Mouse (Mus musculus) spleen, postnatal 14 days (tissue): ENCODE measurements at regions not wholly inside any gene's neighbourhood (a gene's known extent, or its start where the extent isn't known, plus 50 kb on each side); places are given as distances from the start of the nearest gene placed in this dataset.
A peak's percentile ranks its signal among the peaks of the same experiment; 100 is the strongest.
"Not testable (repeated sequence)": the region's sequence is repeated elsewhere in the genome, so short reads cannot be mapped to it uniquely, and the experiment has no call there.

Experiments used
- DNase-seq, 2 experiments: peaks; one replicate each; pipeline ENCODE4 v3.0.0; 2021 to 2022; ENCODE audit warnings: low spot score in 2 of 2

DNA sequence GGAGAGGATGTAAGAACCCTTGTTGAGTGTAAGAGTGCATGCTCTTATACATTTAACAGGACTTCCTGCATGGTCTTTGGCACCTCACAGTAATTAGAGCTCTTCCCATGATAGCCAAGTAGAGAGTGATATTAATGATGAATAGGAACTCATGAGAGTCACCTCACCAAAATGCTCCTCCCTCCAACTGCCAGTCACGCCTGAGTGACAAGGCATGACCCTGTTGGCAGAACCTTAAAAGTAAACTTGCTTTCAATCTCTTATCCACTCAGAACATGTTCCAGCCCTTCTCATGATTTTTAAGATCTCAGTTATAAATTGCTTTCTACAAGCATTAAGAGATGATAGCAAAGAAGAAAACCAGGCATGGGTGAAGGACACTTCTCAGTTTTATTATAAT is 291.8 kb downstream of the Tox3 start:
- DNase-seq = no peak

GRCm38 (mm10) chr8:90046779-90047178 is 301.4 kb downstream of the Tox3 start:
- no peak for DNase-seq

- no peak for DNase-seq
These were observed 311.7 kb downstream of the Tox3 start for GRCm38 (mm10) chr8:90036436-90036835.

GRCm38 (mm10) chr8:90032572-90032971 is 315.6 kb downstream of the Tox3 start:
- DNase-seq = no peak

DNA sequence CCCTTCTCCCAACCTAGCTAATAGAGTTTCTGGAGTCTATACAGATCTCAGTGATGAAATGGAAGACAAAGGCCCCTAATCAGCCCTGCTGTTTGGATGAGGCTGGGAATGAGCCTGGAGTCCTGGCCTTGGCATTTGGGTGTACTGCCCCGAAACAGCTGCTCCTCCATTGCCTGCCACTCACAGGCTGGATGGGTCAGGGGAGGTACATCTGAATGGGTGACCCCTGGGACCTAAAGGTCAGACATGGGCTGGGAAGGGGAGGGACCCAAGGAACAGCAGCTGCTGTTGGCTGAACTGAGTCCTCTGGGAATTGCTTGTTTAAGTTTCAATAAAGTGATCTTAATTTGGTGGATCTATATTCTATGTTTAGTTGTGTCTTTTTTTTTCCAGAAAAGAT is 316.9 kb downstream of the Tox3 start:
- DNase-seq = no peak

- DNase-seq = not testable (repeated sequence)
These were observed 330.2 kb downstream of the Tox3 start for GRCm38 (mm10) chr8:90017958-90018357.

- no peak for DNase-seq
These were observed 334.4 kb downstream of the Tox3 start for GRCm38 (mm10) chr8:90013755-90014154.

GRCm38 (mm10) chr8:90011682-90012409 is 336.3 kb downstream of the Tox3 start:
- DNase-seq = no peak

GRCm38 (mm10) chr8:90009431-90009830 is 338.7 kb downstream of the Tox3 start:
- no peak for DNase-seq

DNA sequence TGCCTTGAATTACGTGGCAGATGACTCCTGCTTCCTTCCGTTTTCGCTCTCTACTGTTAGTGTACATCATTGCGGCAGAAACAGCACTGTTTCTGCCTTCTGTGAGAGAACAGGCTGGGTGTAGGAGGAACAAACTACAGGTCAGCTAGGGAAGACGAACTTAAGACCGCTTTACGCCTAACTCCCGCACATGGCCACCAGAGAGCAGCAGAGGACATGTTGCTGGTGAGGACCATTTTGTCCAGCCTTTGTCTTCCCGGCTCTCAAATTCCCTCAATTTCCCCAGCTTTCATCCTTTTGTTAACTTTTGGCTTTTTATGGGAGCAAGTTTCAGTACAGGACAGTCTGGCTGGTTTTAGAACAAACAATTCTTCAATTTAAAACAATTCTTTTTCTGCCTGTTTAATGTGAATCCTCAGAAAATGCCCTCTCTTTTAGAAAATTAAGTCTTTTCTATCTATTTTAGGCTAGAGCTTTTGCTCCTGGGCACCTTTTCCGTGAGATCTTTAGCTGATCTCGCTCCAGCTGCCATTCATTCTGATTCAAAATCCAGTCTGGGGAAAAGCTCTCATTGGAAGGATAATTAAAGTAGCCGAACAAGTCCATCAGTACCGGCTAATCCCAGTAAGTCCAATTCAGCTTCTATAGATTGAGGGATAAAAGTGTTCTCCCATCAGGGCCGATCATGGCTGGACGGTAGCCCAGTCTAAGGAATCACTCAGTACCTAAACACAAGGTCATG is 347.1 kb downstream of the Tox3 start:
- peak in 1 of 2 experiments; percentile 30 for DNase-seq

DNA sequence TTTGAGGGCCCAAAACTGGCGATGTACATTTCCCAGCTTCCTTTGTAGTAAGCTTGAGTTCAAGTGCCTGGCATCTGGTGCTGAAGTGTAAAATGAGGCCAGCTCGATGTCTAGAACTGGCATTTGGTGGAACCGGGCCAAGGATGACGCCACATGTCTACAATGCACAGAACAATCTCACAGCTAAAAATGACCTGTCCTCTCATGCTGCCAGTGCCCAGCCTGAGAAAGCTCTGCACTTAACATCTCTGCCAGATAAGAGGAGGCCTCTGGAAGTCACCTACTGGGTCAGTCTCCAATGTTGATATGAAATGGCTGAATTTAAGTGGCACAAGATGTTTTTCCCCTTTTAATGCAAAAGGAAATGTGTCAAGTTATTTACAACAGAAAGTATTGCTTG is 354.4 kb downstream of the Tox3 start:
- DNase-seq = no peak

DNA sequence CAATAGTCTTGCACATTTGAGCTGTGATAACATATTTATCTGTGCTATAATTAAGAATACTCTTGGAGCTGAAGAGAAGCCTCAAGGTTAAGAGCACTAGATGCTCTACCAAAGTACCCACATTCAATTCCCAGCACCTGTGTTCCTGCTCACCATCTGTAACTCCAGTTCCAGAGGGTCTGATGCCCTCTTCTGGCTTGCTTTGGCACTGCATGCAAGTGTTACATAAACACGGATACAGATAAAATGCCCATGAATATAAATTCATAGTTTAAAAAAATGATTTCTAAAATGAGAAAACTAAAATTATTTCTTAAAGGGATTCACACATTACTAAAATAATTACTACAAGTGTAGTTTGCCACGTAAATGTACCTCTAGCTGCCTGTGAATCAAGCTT is 364.3 kb downstream of the Tox3 start:
- DNase-seq = no peak

GRCm38 (mm10) chr8:89982551-89982950 is 365.6 kb downstream of the Tox3 start:
- DNase-seq = no peak

GRCm38 (mm10) chr8:89981320-89981719 is 366.8 kb downstream of the Tox3 start:
- no peak for DNase-seq

GRCm38 (mm10) chr8:89980441-89980840 is 367.7 kb downstream of the Tox3 start:
- no peak for DNase-seq

- no peak for DNase-seq
These were observed 385.3 kb downstream of the Tox3 start for GRCm38 (mm10) chr8:89962799-89963198.

- DNase-seq = no peak
These were observed 390.7 kb downstream of the Tox3 start for GRCm38 (mm10) chr8:89957486-89957885.

DNA sequence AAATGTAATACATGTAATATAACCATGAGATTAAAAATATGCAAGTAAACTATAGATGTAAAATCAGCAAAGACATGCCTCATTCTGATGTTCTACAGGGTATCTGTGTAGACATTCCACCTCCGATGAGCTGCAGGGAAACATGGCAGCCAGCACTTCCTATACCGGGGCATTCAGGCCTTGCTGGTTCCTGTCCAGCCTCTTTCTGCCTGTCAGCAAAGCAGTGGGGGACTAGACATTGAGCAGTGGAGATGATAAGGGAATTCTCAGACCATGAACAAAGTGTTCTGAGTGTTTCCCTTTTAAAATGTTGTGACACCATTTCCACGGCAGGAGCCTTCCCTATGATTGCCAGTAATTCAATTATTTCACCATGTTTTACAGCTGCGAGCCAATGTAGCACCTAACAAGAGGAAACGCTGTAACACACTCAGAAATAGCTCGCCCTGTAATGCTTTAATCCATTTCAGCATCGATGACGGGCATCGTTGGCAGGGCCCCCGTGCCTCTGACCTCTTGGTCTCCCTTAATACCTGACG is 391.6 kb downstream of the Tox3 start:
- no peak for DNase-seq

GRCm38 (mm10) chr8:89938836-89939235 is 409.3 kb downstream of the Tox3 start:
- DNase-seq = no peak

DNA sequence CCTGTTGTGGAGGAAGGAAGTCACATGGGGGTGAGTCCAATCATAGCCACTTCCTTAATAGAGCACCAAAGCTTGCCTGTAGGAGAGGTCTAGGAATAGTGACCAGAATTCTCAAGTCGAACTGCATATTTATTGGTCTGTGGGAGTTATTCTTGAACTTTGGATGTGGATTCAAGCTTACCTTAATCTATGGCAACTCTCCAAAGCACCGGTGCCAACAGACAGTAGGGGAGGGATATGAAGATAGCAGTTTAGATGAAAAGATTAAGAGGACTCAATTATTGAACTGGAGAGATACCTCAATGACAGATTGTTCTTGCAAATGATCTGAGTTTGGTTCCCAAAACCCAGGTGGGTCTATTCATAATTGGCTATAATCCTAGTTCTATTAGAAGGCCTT is 413.6 kb downstream of the Tox3 start:
- DNase-seq = no peak

DNA sequence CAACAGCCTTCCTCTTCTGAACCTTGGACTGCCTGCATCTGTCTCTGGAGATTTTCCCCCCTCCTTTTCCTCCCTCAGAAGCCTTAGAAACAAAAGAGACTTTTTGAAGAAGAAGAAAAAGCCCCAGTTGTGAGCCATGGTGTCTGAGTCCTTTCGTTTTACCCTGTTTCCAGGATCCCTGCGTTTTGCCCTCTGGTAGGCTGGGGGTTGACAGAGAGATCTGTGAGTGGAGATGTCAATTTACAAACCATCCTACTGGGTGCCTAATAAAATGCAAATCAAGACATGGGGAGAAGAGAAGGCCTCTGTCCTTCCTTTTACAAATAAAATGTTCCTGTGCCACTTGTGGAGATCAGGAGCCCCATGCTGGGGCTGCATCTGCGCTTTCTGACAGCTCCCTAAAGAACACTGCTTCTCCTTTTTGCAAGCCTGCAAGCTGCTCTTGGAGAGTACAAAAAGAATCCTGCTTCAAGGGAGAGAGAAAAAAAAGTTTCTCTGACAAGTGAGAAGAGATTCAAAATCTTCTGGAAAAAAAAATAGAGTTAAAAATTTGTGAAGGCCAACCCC is 421.4 kb downstream of the Tox3 start:
- no peak for DNase-seq

GRCm38 (mm10) chr8:89924697-89925096 is 423.4 kb downstream of the Tox3 start:
- DNase-seq = peak; percentile 1 to 16

- no peak for DNase-seq
These were observed 434.1 kb downstream of the Tox3 start for GRCm38 (mm10) chr8:89914076-89914475.
